Mouse (Mus musculus) myocyte (in vitro differentiated cells): ENCODE results near the gene Pard6a. TPM values are rescaled to one million over a fixed set of nuclear protein-coding genes. Genes with fewer than 3 reads are reported as not detected.

Experiments used
- H3K27me3 ChIP-seq: one replicate; pipeline ENCODE4 v1.6.1; 2011; ENCODE audit not compliant: control insufficient read depth, insufficient read depth, insufficient read length
- H3K36me3 ChIP-seq: one replicate; pipeline ENCODE4 v1.6.1; 2011; ENCODE audit not compliant: control insufficient read depth, insufficient read depth
- H3K4me2 ChIP-seq: one replicate; pipeline ENCODE4 v1.6.1; 2011; ENCODE audit warnings: low read depth, control low read depth
- H3K4me3 ChIP-seq: one replicate; pipeline ENCODE4 v1.5.1; 2011; ENCODE audit warnings: mild to moderate bottlenecking, control low read depth, moderate library complexity
- H3K79me2 ChIP-seq: one replicate; pipeline ENCODE4 v1.6.1; 2011; ENCODE audit not compliant: control insufficient read depth, insufficient read depth
- H3ac ChIP-seq: one replicate; pipeline ENCODE4 v1.6.1; 2011; ENCODE audit not compliant: control insufficient read depth, insufficient read length
- CEBPB ChIP-seq: IDR thresholded peaks from 2 replicates; pipeline ENCODE4 v1.6.1; 2011; ENCODE audit warnings: mild to moderate bottlenecking, moderate library complexity; ENCODE audit not compliant: poor library complexity, insufficient read depth, severe bottlenecking
- E2F4 ChIP-seq: IDR thresholded peaks from one replicate; pipeline ENCODE4 v1.6.1; 2011; ENCODE audit warnings: mild to moderate bottlenecking, control low read depth, moderate library complexity; ENCODE audit not compliant: insufficient read depth
- MAX ChIP-seq: IDR thresholded peaks from one replicate; pipeline ENCODE4 v1.6.1; 2011; ENCODE audit warnings: low read depth, mild to moderate bottlenecking, control low read depth
- MYOD1 ChIP-seq, 3 experiments: IDR thresholded peaks; one replicate each; pipeline ENCODE4 v1.6.1; 2011; ENCODE audit warnings: control low read depth in 2 of 3, low read depth in 2 of 3, mild to moderate bottlenecking in 2 of 3, moderate library complexity in 1 of 3; ENCODE audit not compliant: insufficient read length in 2 of 3, control insufficient read depth in 1 of 3
- MYOG ChIP-seq, 3 experiments: IDR thresholded peaks; one replicate each; pipeline ENCODE4 v1.6.1; 2011; ENCODE audit warnings: control low read depth in 2 of 3, low read depth in 2 of 3, mild to moderate bottlenecking in 2 of 3; ENCODE audit not compliant: insufficient read length in 2 of 3, control insufficient read depth in 1 of 3, insufficient read depth in 1 of 3
- POLR2A ChIP-seq: IDR thresholded peaks from one replicate; pipeline ENCODE4 v1.6.1; 2011; ENCODE audit warnings: low read depth, mild to moderate bottlenecking, control low read depth, moderate library complexity; ENCODE audit not compliant: insufficient read length
- POLR2AphosphoS2 ChIP-seq: IDR thresholded peaks from one replicate; pipeline ENCODE4 v1.6.1; 2011; ENCODE audit warnings: low read depth, control low read depth; ENCODE audit not compliant: insufficient read length
- REST ChIP-seq: IDR thresholded peaks from one replicate; pipeline ENCODE4 v1.6.1; 2011; ENCODE audit warnings: mild to moderate bottlenecking, control low read depth, moderate library complexity; ENCODE audit not compliant: insufficient read depth, insufficient read length
- SRF ChIP-seq: IDR thresholded peaks from one replicate; pipeline ENCODE4 v1.6.1; 2011; ENCODE audit warnings: low read depth; ENCODE audit not compliant: control insufficient read depth, insufficient read length
- TCF12 ChIP-seq: IDR thresholded peaks from one replicate; pipeline ENCODE4 v1.6.1; 2011; ENCODE audit warnings: mild to moderate bottlenecking, control low read depth; ENCODE audit not compliant: poor library complexity, insufficient read depth, severe bottlenecking
- TCF3 ChIP-seq: IDR thresholded peaks from one replicate; pipeline ENCODE4 v1.6.1; 2011; ENCODE audit warnings: low read depth, control low read depth; ENCODE audit not compliant: insufficient read length
- USF1 ChIP-seq: IDR thresholded peaks from one replicate; pipeline ENCODE4 v1.6.1; 2011; ENCODE audit warnings: low read depth, mild to moderate bottlenecking, control low read depth, moderate library complexity
- polyA plus RNA-seq: library from polyadenylated mRNA; unstranded; fragments of >200 nt; fragmentation: generic; extraction: Trizol; gene quantifications from one replicate; pipeline ENCODE4 v1.2.1, GENCODE M21; 2012; ENCODE audit warnings: missing spikeins

Pard6a gene
- polyA plus RNA-seq, 1 experiment, result 32.1 TPM

GRCm38 (mm10) chr8:105722861-105723260, 21.9 kb downstream of the Pard6a start:
- Histone ChIP-seq H3K27me3 (no peaks in the 10 kb centered on the region), H3ac (no peak overlapping the region), H3K79me2 (no peaks in the 10 kb centered on the region), H3K4me3 (no peak overlapping the region), H3K4me2 (no peak overlapping the region), H3K36me3 (no peaks in the 10 kb centered on the region)
- TF ChIP-seq TCF12, result no peak
- TF ChIP-seq USF1, result no peak
- no peak for TF ChIP-seq CEBPB
- no peak for TF ChIP-seq MAX
- TF ChIP-seq POLR2A, result no peak
- no peak for TF ChIP-seq MYOD1 (IDR thresholded peaks at IDR 0.05; ENCODE audit: control insufficient read depth in 1 of 3, insufficient read length in 2 of 3, low read depth in 2 of 3)
- TF ChIP-seq SRF, result no peak

- H3ac ChIP-seq, result no peak overlapping the region
- no peak for TF ChIP-seq POLR2A
- TF ChIP-seq E2F4, result no peak
- no peak for TF ChIP-seq TCF12
- no peak for TF ChIP-seq USF1
- no peak for TF ChIP-seq CEBPB
- TF ChIP-seq MAX, result no peak
- no peak for TF ChIP-seq MYOG (IDR thresholded peaks at IDR 0.05; ENCODE audit: control insufficient read depth in 1 of 3, insufficient read depth in 1 of 3, insufficient read length in 2 of 3, low read depth in 2 of 3)
- TF ChIP-seq POLR2AphosphoS2, result no peak
Measured at GRCm38 (mm10) chr8:105725726-105726125, 24.8 kb downstream of the Pard6a start.

GRCm38 (mm10) chr8:105727397-105728124, 26.6 kb downstream of the Pard6a start:
- Histone ChIP-seq H3K4me3 (no peak overlapping the region), H3ac (no peak overlapping the region), H3K36me3 (no peaks in the 10 kb centered on the region), H3K79me2 (no peaks in the 10 kb centered on the region), H3K4me2 (no peak overlapping the region), H3K27me3 (no peaks in the 10 kb centered on the region)
- TF ChIP-seq TCF3, result no peak
- TF ChIP-seq USF1, result no peak
- no peak for TF ChIP-seq POLR2A
- TF ChIP-seq MAX, result no peak
- no peak for TF ChIP-seq E2F4
- no peak for TF ChIP-seq POLR2AphosphoS2
- TF ChIP-seq CEBPB, result no peak
- no peak for TF ChIP-seq MYOG (IDR thresholded peaks at IDR 0.05; ENCODE audit: control insufficient read depth in 1 of 3, insufficient read depth in 1 of 3, insufficient read length in 2 of 3, low read depth in 2 of 3)

More at GRCm38 (mm10) chr8:105725726-105726125, 24.8 kb downstream of the Pard6a start:
- H3K4me2 ChIP-seq, result no peak overlapping the region
- H3K36me3 ChIP-seq, result no peaks in the 10 kb centered on the region
- no peaks in the 10 kb centered on the region for H3K27me3 ChIP-seq
- no peaks in the 10 kb centered on the region for H3K79me2 ChIP-seq
- H3K4me3 ChIP-seq, result no peak overlapping the region

GRCm38 (mm10) chr8:105732186-105732585, 31.2 kb downstream of the Pard6a start:
- Histone ChIP-seq H3K36me3 (no peaks in the 10 kb centered on the region), H3K4me2 (no peak overlapping the region), H3K79me2 (no peaks in the 10 kb centered on the region), H3K27me3 (no peaks in the 10 kb centered on the region), H3K4me3 (no peak overlapping the region), H3ac (no peak overlapping the region)
- TF ChIP-seq E2F4 (no peak), CEBPB (no peak), TCF12 (no peak), MAX (no peak), MYOG (IDR thresholded peaks at IDR 0.05; ENCODE audit: control insufficient read depth in 1 of 3, insufficient read depth in 1 of 3, insufficient read length in 2 of 3, low read depth in 2 of 3) (no peak), REST (no peak), MYOD1 (IDR thresholded peaks at IDR 0.05; ENCODE audit: control insufficient read depth in 1 of 3, insufficient read length in 2 of 3, low read depth in 2 of 3) (no peak), USF1 (no peak), POLR2AphosphoS2 (no peak), TCF3 (no peak)

GRCm38 (mm10) chr8:105739216-105739615, 38.3 kb downstream of the Pard6a start:
- Histone ChIP-seq H3ac (no peak overlapping the region), H3K4me2 (no peak overlapping the region), H3K79me2 (no peaks in the 10 kb centered on the region), H3K27me3 (no peaks in the 10 kb centered on the region), H3K36me3 (no peaks in the 10 kb centered on the region), H3K4me3 (no peak overlapping the region)
- TF ChIP-seq POLR2AphosphoS2 (no peak), CEBPB (no peak), POLR2A (no peak), SRF (no peak), TCF3 (no peak), USF1 (no peak), MYOD1 (IDR thresholded peaks at IDR 0.05; ENCODE audit: control insufficient read depth in 1 of 3, insufficient read length in 2 of 3, low read depth in 2 of 3) (no peak), E2F4 (no peak), TCF12 (no peak), MYOG (IDR thresholded peaks at IDR 0.05; ENCODE audit: control insufficient read depth in 1 of 3, insufficient read depth in 1 of 3, insufficient read length in 2 of 3, low read depth in 2 of 3) (no peak), REST (no peak), MAX (no peak)
